Mouse (Mus musculus) G1E (cell line): ENCODE results near the gene Nsf. TPM values are rescaled to one million over a fixed set of nuclear protein-coding genes. Genes with fewer than 3 reads are reported as not detected.

Experiments used
- ATAC-seq: 2 replicates; pipeline ENCODE4 v1.8.0; 2016; ENCODE audit warnings: mild to moderate bottlenecking; ENCODE audit not compliant: insufficient number of reproducible peaks, poor library complexity, low FRiP score, severe bottlenecking; ENCODE audit errors: extremely low read depth
- DNase-seq: peaks from one replicate; pipeline ENCODE4 v3.0.0; 2012; ENCODE audit warnings: low spot score
- H3K27me3 ChIP-seq: 2 replicates; pipeline ENCODE4 v1.6.1; 2012; ENCODE audit warnings: mild to moderate bottlenecking, low read length, inconsistent platforms; ENCODE audit not compliant: insufficient read depth
- H3K36me3 ChIP-seq: replicated peaks from 2 replicates; pipeline ENCODE3; 2012; ENCODE audit warnings: mild to moderate bottlenecking, inconsistent platforms
- H3K4me1 ChIP-seq: 2 replicates; pipeline ENCODE4 v1.6.1; 2012; ENCODE audit warnings: low read depth, low read length, inconsistent platforms, mixed read lengths; ENCODE audit not compliant: insufficient read depth
- H3K4me3 ChIP-seq: 2 replicates; pipeline ENCODE4 v1.5.1; 2012; ENCODE audit warnings: low read depth, mild to moderate bottlenecking, inconsistent platforms, low read length, moderate library complexity, mixed read lengths
- H3K9me3 ChIP-seq: replicated peaks from 2 replicates; pipeline ENCODE4 v1.6.1; 2012; ENCODE audit warnings: inconsistent platforms
- CTCF ChIP-seq: IDR thresholded peaks from 2 replicates; pipeline ENCODE4 v1.5.1; 2012; ENCODE audit warnings: low read depth, low read length, inconsistent platforms, mixed read lengths
- GATA1 ChIP-seq: IDR thresholded peaks from 2 replicates; pipeline ENCODE4 v1.6.1; 2012; ENCODE audit warnings: borderline replicate concordance, low read length, inconsistent platforms, mixed read lengths
- GATA2 ChIP-seq: IDR thresholded peaks from 2 replicates; pipeline ENCODE4 v1.6.1; 2012; ENCODE audit warnings: low read depth, low read length, inconsistent platforms, borderline replicate concordance
- POLR2AphosphoS5 ChIP-seq: IDR thresholded peaks from 2 replicates; pipeline ENCODE4 v1.6.1; 2012; ENCODE audit warnings: low read depth, low read length, inconsistent platforms; ENCODE audit not compliant: insufficient replicate concordance
- TAL1 ChIP-seq: conservative IDR thresholded peaks from 2 replicates; pipeline ENCODE4 v1.6.1; 2012; ENCODE audit warnings: low read depth, low read length, inconsistent platforms, mixed read lengths
- polyA plus RNA-seq: library from polyadenylated mRNA; stranded (reverse); fragments of >175 nt; gene quantifications from 2 replicates; pipeline ENCODE4 v1.2.3, GENCODE M21; 2012
- total RNA-seq, 2 experiments: library from RNA; stranded (forward) in 1 of 2; stranded (reverse) in 1 of 2; fragments of 200-1000 nt in 1 of 2; fragments of >200 nt in 1 of 2; fragmentation: Nextera tagmentation in 1 of 2; gene quantifications; 2 replicates each; pipeline ENCODE4 v1.2.3; 2014 to 2017

Nsf gene
- total and polyA plus RNA-seq, 3 experiments = 4.1 to 49.6 (median 47.3) TPM

GRCm38 (mm10) chr11:103852590-103853283 is 101.1 kb downstream of the Nsf start:
- no peak overlapping the region for H3K4me3 ChIP-seq
- H3K4me1 ChIP-seq = peaks cover 16% of the 10 kb centered on the region
- TF ChIP-seq POLR2AphosphoS5 (no peak), CTCF (no peak), GATA2 (no peak)
- ATAC-seq (peak; percentile 87), DNase-seq (no peak)
- H3K9me3 ChIP-seq = no peaks in the 10 kb centered on the region
- no peaks in the 10 kb centered on the region for H3K27me3 ChIP-seq
- H3K36me3 ChIP-seq = peaks cover 67% of the 10 kb centered on the region

GRCm38 (mm10) chr11:103848287-103848686 is 105.6 kb downstream of the Nsf start:
- DNase-seq (no peak), ATAC-seq (no peak)
- peaks cover 13% of the 10 kb centered on the region for H3K4me1 ChIP-seq
- peaks cover 70% of the 10 kb centered on the region for H3K36me3 ChIP-seq
- H3K9me3 ChIP-seq = no peaks in the 10 kb centered on the region
- TF ChIP-seq POLR2AphosphoS5 (no peak), TAL1 (no peak)
- no peak overlapping the region for H3K4me3 ChIP-seq
- no peaks in the 10 kb centered on the region for H3K27me3 ChIP-seq

DNA sequence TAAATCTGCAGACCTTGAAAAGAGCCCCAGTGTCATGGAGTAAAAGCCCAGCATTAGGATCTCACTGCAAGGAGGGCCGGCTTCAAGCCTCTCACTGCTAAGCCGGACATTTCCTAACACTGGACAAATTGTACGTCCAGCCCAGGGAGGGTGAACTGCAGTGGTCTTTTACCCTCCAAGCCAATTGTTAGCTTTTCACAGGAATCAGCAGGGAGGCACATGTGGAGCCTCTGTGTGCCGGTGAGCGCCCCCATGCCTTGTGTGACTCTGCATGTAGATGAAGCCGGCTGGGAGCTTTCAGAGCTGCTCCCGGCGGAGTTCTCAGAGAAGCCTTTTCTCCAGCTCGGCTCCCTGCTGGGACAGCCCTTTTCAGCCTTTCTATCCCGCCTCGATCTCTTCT is 113.0 kb downstream of the Nsf start:
- TF ChIP-seq TAL1 = no peak
- TF ChIP-seq POLR2AphosphoS5 = no peak
- TF ChIP-seq GATA2 = no peak
- no peak for TF ChIP-seq CTCF
- TF ChIP-seq GATA1 = no peak
- Histone ChIP-seq H3K36me3 (peaks cover 53% of the 10 kb centered on the region), H3K4me1 (no peaks in the 10 kb centered on the region), H3K4me3 (no peak overlapping the region), H3K9me3 (no peaks in the 10 kb centered on the region), H3K27me3 (no peaks in the 10 kb centered on the region)
- no peak for ATAC-seq
- no peak for DNase-seq

- Histone ChIP-seq H3K9me3 (no peaks in the 10 kb centered on the region), H3K4me3 (no peak overlapping the region), H3K36me3 (peaks cover 53% of the 10 kb centered on the region), H3K27me3 (no peaks in the 10 kb centered on the region), H3K4me1 (no peaks in the 10 kb centered on the region)
- ATAC-seq (no peak), DNase-seq (no peak)
- no peak for TF ChIP-seq GATA2
- TF ChIP-seq POLR2AphosphoS5 = no peak
- TF ChIP-seq CTCF = no peak
- TF ChIP-seq GATA1 = no peak
- no peak for TF ChIP-seq TAL1
Measured at GRCm38 (mm10) chr11:103838955-103839354, 114.9 kb downstream of the Nsf start.

- Histone ChIP-seq H3K27me3 (no peaks in the 10 kb centered on the region), H3K36me3 (peaks cover 73% of the 10 kb centered on the region), H3K9me3 (no peaks in the 10 kb centered on the region), H3K4me1 (no peaks in the 10 kb centered on the region), H3K4me3 (no peak overlapping the region)
- DNase-seq = no peak
- TF ChIP-seq POLR2AphosphoS5 (no peak), CTCF (no peak), GATA1 (no peak), GATA2 (no peak), TAL1 (no peak)
- ATAC-seq = no peak
Measured at GRCm38 (mm10) chr11:103832331-103832730, 121.5 kb downstream of the Nsf start.

DNA sequence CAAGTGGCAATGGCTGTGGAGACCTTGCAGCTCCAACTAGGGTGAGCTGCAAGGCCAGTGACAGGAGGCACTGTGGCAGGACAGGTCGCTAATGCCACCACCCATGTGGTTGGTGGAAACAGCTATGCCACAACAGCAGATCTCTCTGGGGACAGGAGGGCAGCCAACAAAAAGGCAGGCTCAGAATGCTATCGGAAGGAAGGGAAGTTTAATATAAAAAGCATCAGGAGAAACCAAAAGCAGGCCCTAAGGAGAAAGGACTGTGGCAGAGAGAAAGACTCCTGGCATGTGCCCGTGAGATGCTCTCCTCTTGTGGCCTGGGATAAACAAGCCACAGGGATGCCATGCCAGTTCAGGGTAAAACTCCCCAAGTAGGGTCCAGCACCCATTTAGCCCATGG is 122.1 kb downstream of the Nsf start:
- H3K4me1 ChIP-seq = no peaks in the 10 kb centered on the region
- TF ChIP-seq GATA1 = no peak
- TF ChIP-seq GATA2 = no peak
- no peak for TF ChIP-seq TAL1
- no peak for TF ChIP-seq CTCF
- no peak for TF ChIP-seq POLR2AphosphoS5

DNA sequence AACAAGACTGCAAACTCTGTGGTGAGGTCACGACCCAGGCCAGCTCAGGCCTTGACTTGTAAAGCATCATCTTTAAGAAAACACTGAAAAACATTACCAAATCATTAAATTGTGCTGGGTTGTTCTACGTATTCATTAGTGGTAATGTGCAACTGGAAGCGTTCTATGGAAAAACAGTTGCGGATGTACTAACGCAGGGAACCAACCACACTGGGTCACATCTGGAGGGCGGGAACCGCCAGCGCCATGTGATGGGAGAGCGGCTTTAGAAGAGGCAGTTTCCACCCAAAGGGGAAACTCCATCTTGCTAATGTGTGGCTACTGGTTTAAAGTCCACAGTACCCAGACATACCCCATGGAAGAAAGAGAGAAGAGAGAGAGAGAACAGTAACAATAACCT is 123.4 kb downstream of the Nsf start:
- DNase-seq (no peak), ATAC-seq (no peak)
- TF ChIP-seq GATA1 (no peak), CTCF (no peak), POLR2AphosphoS5 (no peak), TAL1 (no peak), GATA2 (no peak)
- H3K4me3 ChIP-seq = no peak overlapping the region
- H3K27me3 ChIP-seq = no peaks in the 10 kb centered on the region
- peaks cover 73% of the 10 kb centered on the region for H3K36me3 ChIP-seq
- no peaks in the 10 kb centered on the region for H3K9me3 ChIP-seq
- H3K4me1 ChIP-seq = no peaks in the 10 kb centered on the region

More for the DNA sequence above, 122.1 kb downstream of the Nsf start:
- ATAC-seq = no peak
- H3K36me3 ChIP-seq = peaks cover 75% of the 10 kb centered on the region
- no peaks in the 10 kb centered on the region for H3K9me3 ChIP-seq
- no peaks in the 10 kb centered on the region for H3K27me3 ChIP-seq
- no peak for DNase-seq
- H3K4me3 ChIP-seq = no peak overlapping the region
